Mouse (Mus musculus): Measurements from ENCODE around the gene Gpr35. TPM values are rescaled to one million over a fixed set of nuclear protein-coding genes. Genes with fewer than 3 reads are reported as not detected.

Gene Gpr35
- polyA plus RNA-seq, 1 experiment from 2014 or later: 0.32 TPM

DNA sequence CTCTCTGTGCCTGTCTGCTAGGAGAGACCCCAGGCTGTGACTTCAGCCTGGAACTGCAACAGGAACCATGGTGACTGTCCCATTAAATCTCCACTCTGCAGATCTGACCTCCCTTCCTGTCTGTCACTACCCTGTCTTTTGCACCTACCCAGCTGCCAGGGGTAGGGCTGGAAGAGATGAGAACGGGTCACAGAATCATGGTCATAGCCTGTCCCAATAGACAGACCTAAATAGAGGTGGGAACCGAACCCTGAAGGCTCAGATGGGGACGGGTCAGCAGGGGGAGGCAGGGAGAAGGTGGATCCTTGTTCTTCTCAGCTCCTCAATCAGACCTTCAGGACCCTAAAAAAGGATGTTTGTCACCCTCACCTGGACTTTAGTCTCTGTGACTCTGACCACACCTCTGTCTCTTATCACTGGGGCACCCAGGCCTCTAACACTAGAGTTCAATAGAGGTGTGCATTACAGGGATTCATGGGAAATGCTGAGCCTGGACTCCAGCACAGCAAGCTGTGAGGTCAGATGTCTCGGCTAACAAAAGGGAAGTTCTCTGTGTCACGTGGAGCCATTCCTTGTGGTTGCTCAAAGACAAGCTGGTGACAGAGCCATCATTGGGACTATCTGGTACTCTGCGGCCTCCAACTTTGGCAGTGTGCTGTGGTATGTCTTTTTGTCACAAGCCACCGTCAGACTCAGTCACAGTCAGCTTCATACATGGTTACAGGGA lies 30.0 kb upstream of the Gpr35 start:
- H3K9me3 ChIP-seq (ENCODE audit: control insufficient read depth, low read length): no peaks in the 10 kb centered on the region
- 86% methylated on average over 7 of the region's 7 CpGs for WGBS
- no peaks in the 10 kb centered on the region for H3K27me3 ChIP-seq (ENCODE audit: control insufficient read depth, insufficient read depth, low read length)
- H3K4me3 ChIP-seq (replicated peaks; ENCODE audit: low read length): no peak overlapping the region
- H3K4me2 ChIP-seq (replicated peaks): no peak overlapping the region
- H3K36me3 ChIP-seq (replicated peaks; ENCODE audit: control insufficient read depth, insufficient read depth): peaks cover 57% of the 10 kb centered on the region
- no peak overlapping the region for H3K9ac ChIP-seq
- DNase-seq (ENCODE audit: low spot score) (no peak), ATAC-seq (ENCODE audit: low FRiP score) (no peak)
- H3K4me1 ChIP-seq (replicated peaks; ENCODE audit: control insufficient read depth, insufficient read depth, low read length): no peaks in the 10 kb centered on the region
- H3K27ac ChIP-seq: no peak overlapping the region

DNA sequence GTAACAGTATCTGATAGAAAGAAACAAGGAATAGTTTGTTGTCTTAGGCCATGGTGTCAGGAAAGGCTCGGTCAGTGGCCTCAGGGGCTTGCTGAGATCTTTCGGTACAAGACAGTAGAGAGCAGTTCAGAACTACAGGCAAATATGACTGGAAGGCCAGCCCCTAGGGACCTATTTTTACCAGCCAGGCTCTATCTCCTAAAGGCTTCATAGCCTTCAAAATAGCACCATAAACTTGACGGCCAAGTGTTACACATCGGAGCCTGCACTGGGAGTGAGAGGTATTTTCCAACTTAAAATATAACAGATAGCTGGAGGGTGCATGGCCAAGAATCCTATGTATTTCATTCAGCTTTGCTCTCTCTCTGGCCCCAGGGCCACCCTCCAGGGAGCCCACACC lies 29.2 kb upstream of the Gpr35 start:
- no peak for ATAC-seq (ENCODE audit: low FRiP score)
- Histone ChIP-seq H3K27ac (no peak overlapping the region), H3K4me1 (replicated peaks; ENCODE audit: control insufficient read depth, insufficient read depth, low read length) (no peaks in the 10 kb centered on the region), H3K36me3 (replicated peaks; ENCODE audit: control insufficient read depth, insufficient read depth) (peaks cover 49% of the 10 kb centered on the region), H3K9ac (no peak overlapping the region), H3K4me2 (replicated peaks) (no peak overlapping the region), H3K4me3 (replicated peaks; ENCODE audit: low read length) (no peak overlapping the region), H3K9me3 (ENCODE audit: control insufficient read depth, low read length) (no peaks in the 10 kb centered on the region), H3K27me3 (ENCODE audit: control insufficient read depth, insufficient read depth, low read length) (no peaks in the 10 kb centered on the region)
- 93% methylated on average over 4 of the region's 4 CpGs for WGBS
- no peak for DNase-seq (ENCODE audit: low spot score)

- ATAC-seq (ENCODE audit: low FRiP score) (no peak), DNase-seq (ENCODE audit: low spot score) (no peak)
- Histone ChIP-seq H3K9ac (no peak overlapping the region), H3K27ac (no peak overlapping the region), H3K4me2 (replicated peaks) (no peak overlapping the region), H3K36me3 (replicated peaks; ENCODE audit: control insufficient read depth, insufficient read depth) (no peaks in the 10 kb centered on the region), H3K4me1 (replicated peaks; ENCODE audit: control insufficient read depth, insufficient read depth, low read length) (peaks cover 6% of the 10 kb centered on the region), H3K4me3 (replicated peaks; ENCODE audit: low read length) (no peak overlapping the region), H3K9me3 (ENCODE audit: control insufficient read depth, low read length) (no peaks in the 10 kb centered on the region), H3K27me3 (ENCODE audit: control insufficient read depth, insufficient read depth, low read length) (no peaks in the 10 kb centered on the region)
- WGBS: 43% methylated on average over 1 of the region's 1 CpGs
Observed at GRCm38 (mm10) chr1:92930171-92930706, 20.4 kb upstream of the Gpr35 start.

GRCm38 (mm10) chr1:92933611-92934010 lies 17.1 kb upstream of the Gpr35 start:
- ATAC-seq (ENCODE audit: low FRiP score) (no peak), DNase-seq (ENCODE audit: low spot score) (no peak)
- peak overlapping the region; percentile 93 for H3K9ac ChIP-seq
- peaks cover 11% of the 10 kb centered on the region for H3K36me3 ChIP-seq (replicated peaks; ENCODE audit: control insufficient read depth, insufficient read depth)
- WGBS: 73% methylated on average over 4 of the region's 4 CpGs
- H3K27ac ChIP-seq: peak overlapping the region; percentile 97
- H3K9me3 ChIP-seq (ENCODE audit: control insufficient read depth, low read length): no peaks in the 10 kb centered on the region
- H3K4me1 ChIP-seq (replicated peaks; ENCODE audit: control insufficient read depth, insufficient read depth, low read length): peaks cover 22% of the 10 kb centered on the region
- H3K4me2 ChIP-seq (replicated peaks): peak overlapping the region; percentile 69
- peak overlapping the region; percentile 88 for H3K4me3 ChIP-seq (replicated peaks; ENCODE audit: low read length)
- H3K27me3 ChIP-seq (ENCODE audit: control insufficient read depth, insufficient read depth, low read length): no peaks in the 10 kb centered on the region

DNA sequence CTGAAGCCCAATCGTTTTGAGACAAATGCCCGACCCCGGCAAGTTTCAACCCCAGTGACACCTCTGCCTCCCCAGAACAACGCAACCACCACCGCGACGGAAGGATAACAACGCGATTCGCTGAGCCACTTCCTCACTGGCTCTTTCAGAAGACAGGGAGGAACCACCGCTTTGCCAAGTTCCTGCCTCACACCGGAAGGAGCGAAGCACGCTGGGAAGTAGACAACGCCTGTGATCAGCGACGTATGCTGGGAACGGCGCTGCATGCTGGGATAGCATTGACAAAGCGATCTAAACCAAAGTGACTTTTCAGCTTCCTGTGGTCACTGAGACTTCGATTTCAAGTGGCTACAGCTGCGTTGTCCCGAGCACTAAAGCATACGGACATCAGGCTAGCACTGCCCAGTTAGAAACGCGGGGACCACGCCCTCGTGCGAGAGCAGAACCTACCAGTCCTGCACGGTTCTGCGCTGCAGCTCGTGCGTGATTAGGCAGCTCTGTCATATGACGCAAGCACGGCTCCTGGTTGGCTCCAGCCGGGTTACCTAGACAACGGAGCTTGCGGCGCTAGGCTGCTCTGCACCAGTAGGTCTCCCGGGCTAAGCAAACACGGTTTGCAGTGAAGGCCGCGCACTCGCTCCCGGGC lies 16.4 kb upstream of the Gpr35 start, which contains the start of gene Capn10:
TSS of gene Capn10 (plus strand) at position 195 of the 646 bp plus-strand sequence.
- Histone ChIP-seq H3K9ac (peak within 1 kb of the TSS; percentile 93), H3K4me3 (replicated peaks; ENCODE audit: low read length) (peak within 1 kb of the TSS; percentile 88), H3K9me3 (ENCODE audit: control insufficient read depth, low read length) (no peaks in the 10 kb centered on the region), H3K4me2 (replicated peaks) (peak within 1 kb of the TSS; percentile 69), H3K4me1 (replicated peaks; ENCODE audit: control insufficient read depth, insufficient read depth, low read length) (peaks cover 22% of the 10 kb centered on the region), H3K36me3 (replicated peaks; ENCODE audit: control insufficient read depth, insufficient read depth) (peaks cover 18% of the 10 kb centered on the region), H3K27me3 (ENCODE audit: control insufficient read depth, insufficient read depth, low read length) (no peaks in the 10 kb centered on the region), H3K27ac (peak within 1 kb of the TSS; percentile 97)
- peak; percentile 100 for ATAC-seq (ENCODE audit: low FRiP score)
- under 1% methylated on average over 45 of the region's 45 CpGs for WGBS
- peak; percentile 95 for DNase-seq (ENCODE audit: low spot score)

GRCm38 (mm10) chr1:92935054-92935962 lies 15.4 kb upstream of the Gpr35 start:
- Histone ChIP-seq H3K27ac (peak overlapping the region; percentile 97), H3K4me2 (replicated peaks) (peak overlapping the region; percentile 69), H3K9ac (peak overlapping the region; percentile 93), H3K36me3 (replicated peaks; ENCODE audit: control insufficient read depth, insufficient read depth) (peaks cover 28% of the 10 kb centered on the region), H3K9me3 (ENCODE audit: control insufficient read depth, low read length) (no peaks in the 10 kb centered on the region), H3K27me3 (ENCODE audit: control insufficient read depth, insufficient read depth, low read length) (no peaks in the 10 kb centered on the region), H3K4me3 (replicated peaks; ENCODE audit: low read length) (peak overlapping the region; percentile 88), H3K4me1 (replicated peaks; ENCODE audit: control insufficient read depth, insufficient read depth, low read length) (peaks cover 22% of the 10 kb centered on the region)
- DNase-seq (ENCODE audit: low spot score) (peak; percentile 58), ATAC-seq (ENCODE audit: low FRiP score) (no peak)
- 15% methylated on average over 10 of the region's 10 CpGs for WGBS

DNA sequence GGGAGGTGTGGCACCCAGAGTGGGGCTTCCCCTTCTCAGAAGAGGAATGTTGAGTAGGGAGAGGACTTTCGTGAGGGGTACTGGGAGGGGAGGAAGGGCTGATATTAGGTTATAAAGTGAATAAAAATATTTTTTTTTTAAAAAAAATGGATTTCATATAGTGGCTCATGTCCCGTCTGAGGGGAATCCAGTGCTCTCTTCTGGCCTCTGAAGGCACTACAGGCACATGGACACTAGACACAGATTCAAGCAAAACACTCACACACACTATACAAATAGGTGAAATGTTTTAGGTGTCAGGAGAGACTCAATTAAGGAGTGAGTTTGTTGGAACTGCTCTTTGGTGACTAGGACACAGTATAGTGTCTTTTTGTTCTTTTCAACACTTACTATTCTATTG lies 14.7 kb upstream of the Gpr35 start:
- peaks cover 34% of the 10 kb centered on the region for H3K36me3 ChIP-seq (replicated peaks; ENCODE audit: control insufficient read depth, insufficient read depth)
- H3K4me2 ChIP-seq (replicated peaks): peak overlapping the region; percentile 69
- 49% methylated on average over 2 of the region's 2 CpGs for WGBS
- H3K4me1 ChIP-seq (replicated peaks; ENCODE audit: control insufficient read depth, insufficient read depth, low read length): peaks cover 22% of the 10 kb centered on the region
- peak overlapping the region; percentile 88 for H3K4me3 ChIP-seq (replicated peaks; ENCODE audit: low read length)
- no peak overlapping the region for H3K27ac ChIP-seq
- DNase-seq (ENCODE audit: low spot score): no peak
- H3K9ac ChIP-seq: peak overlapping the region; percentile 93
- no peak for ATAC-seq (ENCODE audit: low FRiP score)
- H3K27me3 ChIP-seq (ENCODE audit: control insufficient read depth, insufficient read depth, low read length): no peaks in the 10 kb centered on the region
- no peaks in the 10 kb centered on the region for H3K9me3 ChIP-seq (ENCODE audit: control insufficient read depth, low read length)

DNA sequence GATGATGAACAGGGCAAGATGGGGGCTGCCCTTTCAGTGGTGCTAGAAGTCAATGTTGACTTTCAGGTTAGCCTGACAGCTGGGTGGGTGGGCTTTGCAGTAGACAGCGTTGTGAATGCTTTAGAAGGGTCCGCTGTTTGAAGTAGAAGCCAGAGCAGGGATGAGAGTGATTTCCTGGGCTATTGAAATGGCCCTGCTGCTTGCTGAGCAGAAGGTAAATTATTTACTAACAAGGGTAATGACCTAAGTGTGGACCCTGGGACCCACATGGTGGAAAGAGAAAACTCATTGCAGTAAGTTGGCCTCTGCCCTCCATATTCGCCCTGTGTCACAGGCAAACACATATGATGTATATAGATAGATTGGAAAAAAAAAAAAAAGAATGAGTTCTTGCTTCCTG lies 14.2 kb upstream of the Gpr35 start:
- no peak overlapping the region for H3K27ac ChIP-seq
- H3K9ac ChIP-seq: peak overlapping the region; percentile 93
- H3K27me3 ChIP-seq (ENCODE audit: control insufficient read depth, insufficient read depth, low read length): no peaks in the 10 kb centered on the region
- ATAC-seq (ENCODE audit: low FRiP score) (no peak), DNase-seq (ENCODE audit: low spot score) (no peak)
- WGBS: 66% methylated on average over 3 of the region's 3 CpGs
- no peaks in the 10 kb centered on the region for H3K9me3 ChIP-seq (ENCODE audit: control insufficient read depth, low read length)
- H3K4me1 ChIP-seq (replicated peaks; ENCODE audit: control insufficient read depth, insufficient read depth, low read length): peaks cover 22% of the 10 kb centered on the region
- peak overlapping the region; percentile 69 for H3K4me2 ChIP-seq (replicated peaks)
- peak overlapping the region; percentile 88; the same call in 1 of the 2 replicates for H3K4me3 ChIP-seq (replicated peaks; ENCODE audit: low read length)
- peaks cover 37% of the 10 kb centered on the region for H3K36me3 ChIP-seq (replicated peaks; ENCODE audit: control insufficient read depth, insufficient read depth)

DNA sequence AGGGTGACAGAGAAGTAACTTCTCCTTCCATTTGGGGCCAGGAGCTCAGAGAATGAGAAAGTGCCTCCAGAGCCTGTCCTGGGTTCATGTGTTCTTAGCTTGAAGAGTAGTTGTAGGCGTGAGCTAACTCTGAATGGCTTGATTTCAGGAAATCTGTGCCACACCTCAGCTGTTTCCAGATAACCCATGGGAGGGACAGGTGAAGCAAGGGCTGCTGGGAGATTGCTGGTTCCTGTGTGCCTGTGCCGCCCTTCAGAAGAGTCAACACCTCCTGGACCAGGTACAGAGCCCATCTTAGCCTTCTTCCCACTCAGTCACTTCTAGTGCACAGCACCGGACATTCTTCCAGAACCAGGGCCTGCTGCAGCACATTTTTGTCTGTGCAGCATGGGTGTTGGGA lies 12.9 kb upstream of the Gpr35 start:
- no peak overlapping the region; the same call in 1 of the 2 replicates for H3K9ac ChIP-seq
- H3K4me3 ChIP-seq (replicated peaks; ENCODE audit: low read length): no peak overlapping the region
- H3K9me3 ChIP-seq (ENCODE audit: control insufficient read depth, low read length): no peaks in the 10 kb centered on the region
- no peak for ATAC-seq (ENCODE audit: low FRiP score)
- DNase-seq (ENCODE audit: low spot score): no peak
- peaks cover 50% of the 10 kb centered on the region for H3K36me3 ChIP-seq (replicated peaks; ENCODE audit: control insufficient read depth, insufficient read depth)
- no peak overlapping the region for H3K27ac ChIP-seq
- WGBS: 95% methylated on average over 3 of the region's 3 CpGs
- H3K4me2 ChIP-seq (replicated peaks): no peak overlapping the region
- no peaks in the 10 kb centered on the region for H3K27me3 ChIP-seq (ENCODE audit: control insufficient read depth, insufficient read depth, low read length)
- peaks cover 22% of the 10 kb centered on the region for H3K4me1 ChIP-seq (replicated peaks; ENCODE audit: control insufficient read depth, insufficient read depth, low read length)
